Mouse (Mus musculus) activated CD4-positive, CD25-positive, alpha-beta regulatory T cell, adult 4 months (primary cell): ENCODE measurements around the gene Slc39a5. TPM values are rescaled to one million over a fixed set of nuclear protein-coding genes. Genes with fewer than 3 reads are reported as not detected.

ENCODE experiments used
- ATAC-seq: one replicate; pipeline ENCODE4 v1.8.0; 2017
- polyA plus RNA-seq, 2 experiments: library from polyadenylated mRNA; unstranded; fragments of 100-300 nt; shearing (Covaris generic); gene quantifications; one replicate each; pipeline ENCODE4 v1.2.1; 2017

Slc39a5 gene
- polyA plus RNA-seq, 2 experiments from 2014 or later, result not detected

- ATAC-seq, result peak; percentile 86
Observed at GRCm38 (mm10) chr10:128409692-128410559, 8.9 kb upstream of the Slc39a5 start.

GRCm38 (mm10) chr10:128408591-128409535, 7.8 kb upstream of the Slc39a5 start:
- ATAC-seq, result no peak

- no peak for ATAC-seq
Observed at GRCm38 (mm10) chr10:128403931-128404330, 2.9 kb upstream of the Slc39a5 start.

- no peak for ATAC-seq
Observed at GRCm38 (mm10) chr10:128401638-128402037, 609 bp upstream of the Slc39a5 start.

GRCm38 (mm10) chr10:128400338-128400737, 691 bp downstream of the Slc39a5 start:
- no peak for ATAC-seq

- ATAC-seq, result no peak
Observed at GRCm38 (mm10) chr10:128397466-128397865, 3.6 kb downstream of the Slc39a5 start.

- no peak for ATAC-seq
Observed at GRCm38 (mm10) chr10:128396716-128397264, 4.2 kb downstream of the Slc39a5 start.

- ATAC-seq, result no peak
Observed at GRCm38 (mm10) chr10:128396017-128396673, 4.9 kb downstream of the Slc39a5 start.

- no peak for ATAC-seq
Observed at GRCm38 (mm10) chr10:128391850-128392249, 9.2 kb downstream of the Slc39a5 start.

GRCm38 (mm10) chr10:128390366-128390765, 10.7 kb downstream of the Slc39a5 start:
- ATAC-seq, result no peak

GRCm38 (mm10) chr10:128389570-128389969, 11.5 kb downstream of the Slc39a5 start:
- no peak for ATAC-seq

GRCm38 (mm10) chr10:128388941-128389340, 12.1 kb downstream of the Slc39a5 start:
- ATAC-seq, result no peak

GRCm38 (mm10) chr10:128385902-128386301, 15.1 kb downstream of the Slc39a5 start:
- ATAC-seq, result no peak

GRCm38 (mm10) chr10:128382482-128382881, 18.5 kb downstream of the Slc39a5 start:
- ATAC-seq, result no peak

- ATAC-seq, result no peak
Observed at GRCm38 (mm10) chr10:128380565-128380964, 20.5 kb downstream of the Slc39a5 start.

- ATAC-seq, result no peak
Observed at GRCm38 (mm10) chr10:128379260-128379659, 21.8 kb downstream of the Slc39a5 start.

- no peak for ATAC-seq
Observed at GRCm38 (mm10) chr10:128378462-128378861, 22.6 kb downstream of the Slc39a5 start.

- ATAC-seq, result no peak
Observed at GRCm38 (mm10) chr10:128377940-128378448, 23.0 kb downstream of the Slc39a5 start.

- peak; percentile 24 for ATAC-seq
Observed at GRCm38 (mm10) chr10:128377222-128377939, 23.6 kb downstream of the Slc39a5 start.

GRCm38 (mm10) chr10:128376455-128377211, 24.4 kb downstream of the Slc39a5 start, which contains the start of gene Ankrd52:
TSS of gene Ankrd52 (plus strand) at chr10:128377115.
- peak; percentile 81 for ATAC-seq

GRCm38 (mm10) chr10:128376099-128376454, 25.0 kb downstream of the Slc39a5 start:
- ATAC-seq, result no peak
